8 mouse cellular contexts compared by ENCODE assay signal in genomic region chr6:63257406-63257845, GRCm38 (mm10). TPM values are rescaled to one million over a fixed set of nuclear protein-coding genes. Genes with fewer than 3 reads are reported as not detected.
A peak's percentile ranks its signal among the peaks of the same experiment; 100 is the strongest.
DNase-seq lines count a peak whose midpoint lies in the region; ATAC-seq lines count a peak whose summit lies in the region.

No protein-coding gene starts in this region.

- no peaks in the 10 kb centered on the region for H3K9me3 ChIP-seq in heart, embryonic 13.5 days
- no peaks in the 10 kb centered on the region for H3K9me3 ChIP-seq in forebrain, embryonic 16.5 days (ENCODE audit: control insufficient read depth, low read length)
- H3K9me3 ChIP-seq in intestine, embryonic 15.5 days: no peaks in the 10 kb centered on the region

- H3K36me3 ChIP-seq in heart, embryonic 13.5 days: no peaks in the 10 kb centered on the region
- no peaks in the 10 kb centered on the region for H3K36me3 ChIP-seq in forebrain, embryonic 16.5 days (ENCODE audit: control insufficient read depth, insufficient read depth)
- no peaks in the 10 kb centered on the region for H3K36me3 ChIP-seq in intestine, embryonic 15.5 days

- H3K4me1 ChIP-seq in heart, embryonic 13.5 days: peaks cover 7% of the 10 kb centered on the region; the same call in 1 of the 2 replicates
- H3K4me1 ChIP-seq in forebrain, embryonic 16.5 days (replicated peaks; ENCODE audit: control insufficient read depth, insufficient read depth, low read length): peaks cover 11% of the 10 kb centered on the region; the same call in 1 of the 2 replicates
- no peaks in the 10 kb centered on the region; the same call in 1 of the 2 replicates for H3K4me1 ChIP-seq in intestine, embryonic 15.5 days (replicated peaks)

- no peak for DNase-seq in heart, adult 11 months
- DNase-seq in cerebellum, adult 8-10 months: peak; percentile 73
- DNase-seq in liver: peak; percentile 6
- peak; percentile 13 for DNase-seq in ovary, postnatal 10 days (ENCODE audit: low spot score)
- DNase-seq in spleen, adult 18-20 months: no peak

- H3K27me3 ChIP-seq in heart, embryonic 13.5 days (replicated peaks): peaks cover 46% of the 10 kb centered on the region
- no peaks in the 10 kb centered on the region for H3K27me3 ChIP-seq in forebrain, embryonic 16.5 days (replicated peaks; ENCODE audit: control insufficient read depth, insufficient read depth, low read length)
- H3K27me3 ChIP-seq in intestine, embryonic 15.5 days (replicated peaks): peaks cover 14% of the 10 kb centered on the region

- no peak for ATAC-seq in heart, embryonic 13.5 days (ENCODE audit: extremely low read depth, insufficient number of reproducible peaks, low FRiP score, low TSS enrichment)
- ATAC-seq in forebrain, embryonic 16.5 days: peak; percentile 51
- peak; percentile 85 for ATAC-seq in intestine, embryonic 15.5 days

- H3K27ac ChIP-seq in heart, embryonic 13.5 days (replicated peaks): peak overlapping the region; percentile 45; the same call in 1 of the 2 replicates
- 0 out of 2 replicates have a peak overlapping the region, but pooled peaks have one; percentile 9 for H3K27ac ChIP-seq in forebrain, embryonic 16.5 days (ENCODE audit: low read length)
- H3K27ac ChIP-seq in intestine, embryonic 15.5 days: no peak overlapping the region

- peak overlapping the region; percentile 82 for H3K9ac ChIP-seq in heart, embryonic 13.5 days
- H3K9ac ChIP-seq in forebrain, embryonic 16.5 days (replicated peaks; ENCODE audit: low read depth, low read length): peak overlapping the region; percentile 75
- H3K9ac ChIP-seq in intestine, embryonic 15.5 days: peak overlapping the region; percentile 31; the same call in 1 of the 2 replicates

- peak overlapping the region; percentile 74 for H3K4me3 ChIP-seq in heart, embryonic 13.5 days
- H3K4me3 ChIP-seq in forebrain, embryonic 16.5 days (replicated peaks; ENCODE audit: low read length): peak overlapping the region; percentile 81
- peak overlapping the region; percentile 60 for H3K4me3 ChIP-seq in intestine, embryonic 15.5 days (replicated peaks)

- peak overlapping the region; percentile 96 for H3K4me2 ChIP-seq in heart, embryonic 13.5 days
- H3K4me2 ChIP-seq in forebrain, embryonic 16.5 days (ENCODE audit: low read length): peak overlapping the region; percentile 97
- peak overlapping the region; percentile 98 for H3K4me2 ChIP-seq in intestine, embryonic 15.5 days (replicated peaks)

- WGBS in heart, embryonic 13.5 days: under 1% methylated on average over 42 of the region's 42 CpGs
- WGBS in forebrain, embryonic 16.5 days: under 1% methylated on average over 42 of the region's 42 CpGs
- under 1% methylated on average over 42 of the region's 42 CpGs for WGBS in intestine, embryonic 15.5 days

RNA-seq across cellular contexts. Expression of gene Grid2, which starts 1.8 kb away (rescaled TPM):
- 1.5 and 2.3 TPM in 2 replicates for polyA plus RNA-seq in heart, embryonic 13.5 days (2015; fragmentation: Nextera tagmentation; extraction: Ambion mirVana)
- polyA plus RNA-seq in forebrain, embryonic 16.5 days (2015; fragmentation: Nextera tagmentation; extraction: Ambion mirVana): 3.0 and 4.5 TPM in 2 replicates
- polyA plus RNA-seq in intestine, embryonic 15.5 days (2015; fragmentation: Nextera tagmentation; extraction: Ambion mirVana): 0.66 and 0.72 TPM in 2 replicates

Comparison
In these comparisons a context has a peak if more than half of its experiments do, and no peak if none do; other contexts are left out.
1. H3K9ac ChIP-seq: peak in every context shown above with its lines; median percentile 82 in heart, embryonic 13.5 days; 75 in forebrain, embryonic 16.5 days; 31 in intestine, embryonic 15.5 days.
2. DNase-seq: peak in cerebellum, adult 8-10 months (single experiment), liver (single experiment) and ovary, postnatal 10 days (single experiment); none in heart, adult 11 months (single experiment) and spleen, adult 18-20 months (0 of 2).
3. Peak in every context shown above with its lines, with median percentiles within 50 percentile points of each other: H3K4me2 ChIP-seq and H3K4me3 ChIP-seq.